Mouse (Mus musculus) embryonic stem cell, embryonic (primary cell): Measurements from ENCODE around the gene Zfp3.

Experiments
- CTCF ChIA-PET, 4 experiments: fragments of 300-600 bp in 2 of 4; fragments of 350-600 bp in 2 of 4; sonication (Branson Sonifier 250); formaldehyde crosslinking; loops; one replicate each; lab custom pipeline; 2022; ENCODE audit warnings: inconsistent platforms in 2 of 4; lab: Charles Lee
- POLR2A ChIA-PET, 4 experiments: fragments of 300-600 bp in 2 of 4; fragments of 350-600 bp in 2 of 4; sonication (Branson Sonifier 250); formaldehyde crosslinking; loops; one replicate each; lab custom pipeline; 2022; ENCODE audit warnings: antibody characterized with exemption in 4 of 4, inconsistent platforms in 1 of 4; lab: Charles Lee

Gene Zfp3

DNA sequence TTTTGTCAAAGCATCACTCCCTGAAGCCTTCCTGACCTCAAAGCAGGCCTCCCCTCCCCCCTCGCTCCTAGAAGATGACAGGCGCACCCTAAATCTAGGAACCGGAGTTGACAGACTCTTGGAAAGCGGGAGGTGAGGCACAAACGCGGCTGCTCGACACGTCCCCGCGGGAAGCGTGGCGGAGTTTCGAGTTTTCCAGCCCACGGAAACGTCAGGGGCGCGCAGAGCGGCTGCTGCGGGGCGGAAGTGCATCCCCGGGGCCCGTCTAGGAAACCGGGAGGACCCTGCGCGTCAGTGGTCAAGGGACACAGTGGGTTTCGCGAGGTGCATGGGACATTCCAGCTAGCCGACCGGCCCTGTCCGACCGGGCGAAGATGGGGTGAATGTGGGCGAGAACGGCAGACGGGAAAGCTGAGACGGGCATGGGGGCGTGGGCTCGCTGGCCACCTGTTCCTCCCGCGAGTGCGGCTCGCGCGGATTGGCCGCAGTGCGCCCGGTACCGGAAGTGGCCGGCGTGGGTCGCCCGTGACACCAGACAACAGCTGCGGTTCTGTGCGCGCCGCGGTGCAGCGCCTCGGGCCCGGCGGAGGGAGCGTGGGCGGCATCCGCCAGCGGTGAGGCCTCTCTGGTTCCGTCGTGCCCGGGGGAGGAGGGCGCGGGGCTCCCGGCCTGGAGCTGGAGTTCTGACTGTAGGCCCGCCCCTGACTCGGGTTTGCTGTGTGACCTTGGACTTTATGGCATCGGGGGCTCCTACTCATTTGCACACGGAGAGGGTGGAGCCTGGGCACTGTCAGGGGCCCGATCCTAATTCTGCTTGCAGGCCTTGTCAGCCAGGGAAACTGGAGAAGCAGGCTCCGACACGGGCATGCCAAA lies at the start of gene Zfp3:
TSS of gene Zfp3 (plus strand) at position 274 of the 873 bp plus-strand sequence.
- ChIA-PET CTCF (interaction anchor here in 3 of 4 experiments (0.5 to 1.1 kb wide), 6 partner anchors 9 to 135 kb away, joined by 3 to 6 read pairs (median 3); no protein-coding TSS in a partner anchor), POLR2A (interaction anchor here (0.5 to 1.3 kb wide), 12 partner anchors 13 to 332 kb away, joined by 3 to 9 read pairs (median 4); partner anchors contain the start of genes Arrb2 (in 1 of the 4), Derl2 (in 1 of the 4), Inca1 (in 1 of the 4) and Kif1c (in 1 of the 4))

DNA sequence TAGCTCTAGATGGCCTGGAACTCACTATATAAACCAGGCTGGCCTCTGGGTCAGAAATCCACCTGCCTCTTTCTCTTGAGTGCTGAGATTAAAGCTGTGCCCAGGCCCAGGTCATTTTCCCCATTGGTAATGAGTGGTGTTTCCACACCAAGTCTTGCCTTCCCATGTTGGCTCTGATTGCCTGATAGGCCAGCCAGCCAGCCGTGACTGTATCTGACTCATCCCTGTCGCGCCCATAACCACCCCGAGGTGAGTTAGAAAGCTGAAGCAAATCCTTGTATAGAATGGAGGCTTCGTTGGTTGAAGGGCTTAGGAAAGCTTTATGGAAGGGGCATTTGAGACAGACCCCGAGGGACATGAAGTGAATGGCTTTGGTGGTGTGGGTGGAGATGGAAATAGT lies 48.2 kb upstream of the Zfp3 start:
- POLR2A ChIA-PET = interaction anchor here in 3 of 4 experiments (0.6 to 1.1 kb wide), 4 partner anchors 12 to 69 kb away, joined by 3 to 5 read pairs (median 3); partner anchors contain the start of genes Inca1 (in 1 of the 3), Rnf167 (in 1 of the 3) and Slc25a11 (in 1 of the 3)
- CTCF ChIA-PET = interaction anchor here in 1 of 4 experiments (0.7 to 0.8 kb wide), 2 partner anchors 44 to 100 kb away, joined by 4 to 8 read pairs; no protein-coding TSS in a partner anchor

DNA sequence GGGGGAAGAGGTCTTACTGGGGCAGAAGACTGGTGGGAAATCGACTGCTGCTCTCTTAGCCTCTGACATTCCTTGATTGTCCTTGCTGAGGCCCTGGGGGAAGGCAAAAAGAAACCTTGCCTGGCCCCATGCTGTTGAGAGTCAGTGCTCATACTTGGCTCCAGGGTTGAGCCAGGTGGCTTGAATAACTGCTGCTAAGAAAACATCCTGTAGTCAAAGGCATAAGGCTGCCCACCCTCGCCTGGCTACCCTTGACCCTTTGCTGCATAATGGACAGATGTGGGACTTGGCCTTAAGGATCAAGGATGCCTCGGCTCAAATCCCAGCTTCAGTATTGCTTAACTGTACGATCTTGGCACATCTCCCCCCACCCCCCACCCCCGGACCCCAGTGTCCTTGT lies 45.5 kb upstream of the Zfp3 start:
- POLR2A ChIA-PET = interaction anchor here in 1 of 4 experiments (0.7 kb wide), 1 partner anchor 9 kb away, joined by 4 read pairs; no protein-coding TSS in a partner anchor
- CTCF ChIA-PET = no interaction called here

DNA sequence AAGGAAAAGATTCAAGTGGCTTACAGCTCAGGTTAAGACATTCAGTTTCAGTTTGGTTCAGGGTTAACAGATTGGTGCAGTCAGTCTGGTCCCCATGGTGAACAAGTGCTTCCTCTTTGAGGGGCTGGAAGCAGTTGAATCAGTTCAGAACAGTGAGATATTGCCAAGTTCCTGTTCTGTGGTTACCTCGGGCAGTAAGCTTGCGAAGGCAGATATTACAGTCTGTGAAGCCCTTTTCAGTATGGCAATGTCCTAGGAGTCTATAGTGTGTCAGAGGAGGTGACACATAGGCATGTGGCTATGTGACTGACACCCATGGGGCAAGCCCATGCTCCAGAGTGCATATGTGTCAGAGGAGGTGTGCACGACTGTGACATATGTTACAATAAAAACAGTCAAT lies 43.4 kb upstream of the Zfp3 start:
- ChIA-PET CTCF (interaction anchor here in 1 of 4 experiments (1.5 kb wide), 1 partner anchor 19 kb away, joined by 3 read pairs; no protein-coding TSS in a partner anchor), POLR2A (interaction anchor here in 1 of 4 experiments (1.2 kb wide), 1 partner anchor 21 kb away, joined by 3 read pairs; the partner anchor contains the start of gene Inca1)

DNA sequence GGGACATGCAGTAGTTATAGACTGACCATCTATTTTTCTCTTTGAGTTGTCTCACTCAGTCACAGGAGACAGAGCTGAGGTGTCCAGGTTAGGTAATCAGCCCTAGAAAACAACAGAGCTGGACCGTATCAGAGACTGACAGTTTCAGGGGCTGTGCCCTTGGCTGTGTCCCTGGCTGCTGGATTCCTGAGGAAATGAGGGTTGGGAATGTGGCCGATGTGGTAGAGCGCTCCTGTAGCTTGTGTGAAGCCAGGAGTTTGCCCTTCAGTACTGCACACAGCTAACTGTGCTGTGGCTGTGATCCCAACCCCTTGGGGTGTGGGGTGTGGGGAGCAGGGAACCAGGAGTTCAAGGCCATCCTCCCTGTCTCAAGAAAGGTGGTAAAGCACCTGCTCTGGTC lies 42.9 kb upstream of the Zfp3 start:
- POLR2A ChIA-PET = interaction anchor here in 1 of 4 experiments (1.2 kb wide), 1 partner anchor 22 kb away, joined by 3 read pairs; the partner anchor contains the start of gene Inca1
- CTCF ChIA-PET = no interaction called here

DNA sequence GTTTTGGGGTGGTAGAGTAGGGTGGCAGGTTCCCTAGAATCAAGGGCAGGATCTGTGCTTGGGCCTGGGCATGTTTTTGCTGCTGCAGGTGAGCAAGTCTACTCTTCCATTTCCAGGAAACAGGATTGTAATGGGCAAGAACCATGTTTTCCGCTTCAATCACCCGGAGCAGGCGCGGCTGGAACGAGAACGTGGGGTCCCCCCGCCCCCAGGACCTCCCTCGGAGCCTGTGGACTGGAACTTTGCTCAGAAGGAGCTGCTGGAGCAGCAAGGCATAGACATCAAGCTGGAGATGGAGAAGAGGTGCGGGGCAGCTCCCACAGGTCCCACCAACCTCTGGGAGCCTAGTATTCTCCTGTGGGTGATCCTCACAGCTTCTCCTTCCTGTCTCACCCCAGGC lies 39.3 kb upstream of the Zfp3 start:
- ChIA-PET CTCF (interaction anchor here in 1 of 4 experiments (0.6 kb wide), 1 partner anchor 285 kb away, joined by 4 read pairs; no protein-coding TSS in a partner anchor), POLR2A (interaction anchor here in 2 of 4 experiments (0.8 to 1.6 kb wide), 3 partner anchors 9 to 78 kb away, joined by 3 to 4 read pairs (median 3); partner anchors contain the start of gene Rnf167 (in 1 of the 2))

DNA sequence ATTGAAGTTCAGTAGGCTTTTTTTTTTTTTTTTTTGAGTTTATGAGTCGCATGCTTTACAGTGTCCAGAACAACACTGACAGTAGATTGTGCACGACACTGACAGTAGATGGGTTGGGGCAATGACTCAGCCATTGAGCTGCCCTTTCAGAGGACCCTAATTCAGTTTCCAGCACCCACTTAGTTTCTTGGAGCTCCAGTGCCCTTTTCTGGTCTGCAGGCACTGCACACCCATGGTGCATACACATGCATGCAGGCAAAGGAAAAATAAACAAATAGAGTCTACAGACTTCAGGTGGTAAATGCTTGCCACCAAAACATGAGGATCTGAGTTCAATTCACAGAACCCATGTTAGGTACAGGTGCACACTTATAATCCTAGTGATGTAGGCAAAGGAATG lies 37.4 kb upstream of the Zfp3 start:
- ChIA-PET CTCF (interaction anchor here in 3 of 4 experiments (0.6 to 1.4 kb wide), 17 partner anchors 16 to 418 kb away, joined by 3 to 14 read pairs (median 4); partner anchors contain the start of genes 4930544D05Rik (in 1 of the 3), Inca1 (in 1 of the 3) and Zfp3 (in 1 of the 3)), POLR2A (interaction anchor here in 3 of 4 experiments (0.6 to 2.1 kb wide), 16 partner anchors 17 to 1104 kb away, joined by 3 to 8 read pairs (median 3); partner anchors contain the start of genes Rnf167 (in 2 of the 3), Slc25a11 (in 2 of the 3), Camta2 (in 1 of the 3) and Gp1ba (in 1 of the 3))

DNA sequence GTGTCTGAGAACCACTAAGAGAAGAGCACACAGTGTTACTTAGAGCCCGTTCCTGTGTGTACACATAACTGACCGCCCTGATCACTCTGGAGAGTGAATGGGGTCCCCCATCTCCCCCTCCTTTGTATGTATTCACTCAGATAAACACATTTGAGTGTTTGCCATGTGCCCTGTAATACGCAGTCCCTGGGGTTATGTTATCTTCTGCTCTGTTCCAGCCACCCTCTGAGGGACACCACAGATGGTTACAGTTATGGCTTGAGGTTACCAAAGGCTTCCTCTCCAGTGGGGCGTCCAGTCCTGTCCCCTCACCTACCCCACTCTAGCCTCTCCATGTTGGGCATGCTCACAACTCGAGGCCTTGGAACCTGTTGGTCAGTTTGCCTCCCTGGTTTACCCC lies 36.6 kb upstream of the Zfp3 start:
- ChIA-PET POLR2A (interaction anchor here in 3 of 4 experiments (0.6 to 2.2 kb wide), 5 partner anchors 11 to 80 kb away, joined by 3 to 11 read pairs (median 3); partner anchors contain the start of genes Rnf167 (in 1 of the 3), Slc25a11 (in 1 of the 3) and Spag7 (in 1 of the 3)), CTCF (no interaction called here)

DNA sequence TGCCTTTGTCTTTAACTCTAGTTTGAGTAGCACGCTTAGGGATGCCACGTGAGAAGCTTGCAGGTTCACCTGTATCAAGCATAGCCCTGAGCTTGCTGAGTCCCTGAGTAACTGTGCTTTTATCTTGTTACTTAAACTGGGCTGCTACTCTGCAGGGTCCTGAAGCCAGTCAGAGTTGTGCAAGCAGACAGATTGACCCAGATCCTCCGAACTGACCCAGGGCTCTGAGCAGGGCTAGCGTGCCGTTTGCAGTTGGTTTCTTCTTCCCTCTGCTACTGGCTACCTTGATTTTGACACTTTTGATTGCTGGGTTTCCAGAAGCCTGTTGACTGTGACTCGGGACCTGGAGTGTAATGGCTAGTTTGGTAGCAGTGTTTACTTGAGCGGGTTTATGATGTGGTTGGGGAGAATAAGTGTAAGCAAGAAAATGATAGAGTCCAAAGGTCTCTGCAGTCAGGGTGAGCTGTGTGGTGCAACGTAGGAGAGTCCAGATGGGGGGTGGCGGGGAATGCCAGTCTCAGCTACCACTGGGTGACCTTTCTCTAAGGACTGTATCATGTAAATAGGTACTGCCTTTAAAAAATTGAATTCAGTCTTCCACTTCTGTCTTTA lies 33.5 kb upstream of the Zfp3 start:
- CTCF ChIA-PET = interaction anchor here in 1 of 4 experiments (0.5 to 0.6 kb wide), 2 partner anchors 77 to 97 kb away, joined by 3 to 9 read pairs; no protein-coding TSS in a partner anchor
- POLR2A ChIA-PET = interaction anchor here in 2 of 4 experiments (1.1 kb wide), 2 partner anchors 14 to 205 kb away, joined by 3 read pairs; partner anchors contain the start of gene Psmb6 (in 1 of the 2)

DNA sequence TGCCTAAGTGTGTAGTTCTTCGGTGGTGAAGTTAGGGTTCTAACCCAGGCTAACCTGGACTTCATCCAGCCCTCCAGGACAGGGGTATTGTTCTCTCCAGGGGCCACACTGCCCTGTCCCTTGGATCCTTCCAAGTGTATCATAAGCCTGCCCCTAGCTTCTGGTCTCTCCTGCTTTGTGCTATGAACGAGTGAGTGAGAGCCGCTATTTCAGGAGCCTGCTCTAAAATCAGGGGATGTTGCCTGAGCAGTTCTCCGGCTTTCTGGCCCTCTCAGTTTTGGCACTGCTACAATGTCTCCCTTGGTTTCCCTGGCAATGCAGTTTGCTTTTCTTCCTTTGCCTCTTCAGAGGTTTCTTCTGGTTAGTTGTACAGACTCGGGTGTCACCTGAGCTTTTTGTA lies 32.8 kb upstream of the Zfp3 start:
- ChIA-PET POLR2A (interaction anchor here in 2 of 4 experiments (1.1 kb wide), 2 partner anchors 14 to 206 kb away, joined by 3 read pairs; partner anchors contain the start of gene Psmb6 (in 1 of the 2)), CTCF (interaction anchor here in 1 of 4 experiments (0.5 kb wide), 1 partner anchor 97 kb away, joined by 9 read pairs; no protein-coding TSS in a partner anchor)

DNA sequence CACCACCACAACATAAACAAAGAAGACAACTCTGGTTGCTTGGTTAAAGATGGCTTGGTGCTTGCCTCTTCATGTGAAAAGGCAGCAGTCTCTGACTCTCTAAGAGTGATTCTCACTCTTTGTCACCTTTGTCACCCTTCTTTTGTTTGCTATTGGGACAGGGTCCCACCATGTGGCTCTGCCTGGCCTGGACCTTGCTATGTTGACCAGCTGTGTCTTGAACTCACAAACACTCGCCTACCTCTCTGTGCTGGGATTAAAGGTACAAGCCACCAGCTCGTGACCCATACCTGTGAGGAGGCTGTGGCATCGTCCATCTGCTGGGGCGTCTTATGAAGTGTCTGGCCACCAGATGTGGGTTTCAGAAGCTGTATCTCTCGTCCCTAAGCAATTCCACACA lies 30.8 kb upstream of the Zfp3 start:
- ChIA-PET CTCF (interaction anchor here in 2 of 4 experiments (0.7 to 1.0 kb wide), 2 partner anchors 22 to 419 kb away, joined by 3 read pairs; no protein-coding TSS in a partner anchor), POLR2A (interaction anchor here in 2 of 4 experiments (0.7 to 1.5 kb wide), 9 partner anchors 9 to 281 kb away, joined by 3 to 8 read pairs (median 4); partner anchors contain the start of genes Rnf167 (in 2 of the 2), Inca1 (in 1 of the 2), Slc25a11 (in 1 of the 2) and Spag7 (in 1 of the 2))

DNA sequence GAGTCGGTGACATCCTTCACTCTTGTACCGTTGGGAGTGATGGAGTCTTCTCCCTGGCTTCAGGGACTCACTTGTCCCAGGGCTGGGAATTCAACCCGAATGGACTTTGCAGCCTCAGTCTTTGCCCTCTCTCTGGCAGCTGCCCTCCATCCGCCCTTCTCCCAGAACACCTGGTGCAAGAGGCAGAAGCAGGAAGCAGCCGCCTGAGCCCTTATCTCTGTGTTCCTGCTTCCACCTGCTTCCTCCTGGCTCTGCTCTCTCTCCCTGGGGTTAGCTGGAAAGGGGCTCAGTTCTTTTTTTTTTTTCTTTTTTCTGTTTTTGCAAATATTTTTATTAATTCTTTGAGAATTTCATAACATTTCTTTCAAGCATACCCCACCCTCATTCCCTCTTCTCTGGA lies 26.3 kb upstream of the Zfp3 start:
- ChIA-PET CTCF (interaction anchor here in 2 of 4 experiments (0.5 to 0.7 kb wide), 3 partner anchors 36 to 368 kb away, joined by 3 read pairs; no protein-coding TSS in a partner anchor), POLR2A (interaction anchor here in 3 of 4 experiments (0.6 to 0.9 kb wide), 3 partner anchors 10 to 543 kb away, joined by 3 to 5 read pairs (median 3); no protein-coding TSS in a partner anchor)

DNA sequence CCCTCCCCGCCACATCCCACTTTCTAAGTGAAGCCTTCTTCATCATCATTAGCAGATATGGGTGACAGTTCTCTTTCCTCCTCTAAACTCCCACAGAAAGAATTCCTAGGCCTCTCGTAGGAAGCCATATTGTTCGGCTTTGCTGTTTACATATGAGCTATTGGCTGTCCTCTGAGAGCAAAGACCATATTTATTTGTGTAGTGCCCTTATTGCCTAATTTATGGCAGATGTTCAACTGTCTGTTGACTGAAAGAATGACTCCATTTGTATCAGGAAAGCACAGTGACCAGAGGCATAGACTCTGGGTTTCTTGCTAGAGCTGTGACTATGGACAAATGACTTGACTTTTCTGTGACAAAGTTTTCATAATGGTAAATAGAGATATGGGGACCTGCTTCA lies 22.4 kb upstream of the Zfp3 start:
- ChIA-PET CTCF (interaction anchor here in 2 of 4 experiments (1.2 to 1.9 kb wide), 2 partner anchors 14 to 119 kb away, joined by 3 to 5 read pairs; no protein-coding TSS in a partner anchor), POLR2A (interaction anchor here in 1 of 4 experiments (0.8 kb wide), 1 partner anchor 73 kb away, joined by 3 read pairs; no protein-coding TSS in a partner anchor)

DNA sequence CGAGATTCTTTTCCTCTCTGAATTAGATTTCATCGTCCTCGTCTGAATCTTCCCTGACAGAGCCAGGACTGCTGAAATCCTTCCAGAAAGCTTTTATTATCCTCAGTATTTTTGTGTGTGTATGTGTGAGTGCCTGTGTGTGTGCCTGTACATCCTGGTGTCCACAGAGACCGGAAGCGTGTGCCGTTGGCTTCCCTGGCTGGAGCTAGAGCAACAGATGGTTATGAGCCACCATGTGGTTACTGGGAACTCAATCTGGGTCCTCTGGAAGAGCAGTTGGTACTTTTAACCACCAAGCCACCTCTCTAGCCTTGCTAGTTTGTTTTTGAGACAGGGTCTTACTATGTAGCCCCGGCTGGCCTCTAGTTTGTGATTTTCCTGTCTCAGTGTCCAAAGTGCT lies 21.9 kb upstream of the Zfp3 start:
- CTCF ChIA-PET = interaction anchor here in 2 of 4 experiments (1.2 to 1.9 kb wide), 2 partner anchors 13 to 119 kb away, joined by 3 to 5 read pairs; no protein-coding TSS in a partner anchor
- POLR2A ChIA-PET = interaction anchor here in 1 of 4 experiments (0.8 to 2.1 kb wide), 3 partner anchors 8 to 127 kb away, joined by 3 to 6 read pairs (median 4); partner anchors contain the start of gene 4930544D05Rik

DNA sequence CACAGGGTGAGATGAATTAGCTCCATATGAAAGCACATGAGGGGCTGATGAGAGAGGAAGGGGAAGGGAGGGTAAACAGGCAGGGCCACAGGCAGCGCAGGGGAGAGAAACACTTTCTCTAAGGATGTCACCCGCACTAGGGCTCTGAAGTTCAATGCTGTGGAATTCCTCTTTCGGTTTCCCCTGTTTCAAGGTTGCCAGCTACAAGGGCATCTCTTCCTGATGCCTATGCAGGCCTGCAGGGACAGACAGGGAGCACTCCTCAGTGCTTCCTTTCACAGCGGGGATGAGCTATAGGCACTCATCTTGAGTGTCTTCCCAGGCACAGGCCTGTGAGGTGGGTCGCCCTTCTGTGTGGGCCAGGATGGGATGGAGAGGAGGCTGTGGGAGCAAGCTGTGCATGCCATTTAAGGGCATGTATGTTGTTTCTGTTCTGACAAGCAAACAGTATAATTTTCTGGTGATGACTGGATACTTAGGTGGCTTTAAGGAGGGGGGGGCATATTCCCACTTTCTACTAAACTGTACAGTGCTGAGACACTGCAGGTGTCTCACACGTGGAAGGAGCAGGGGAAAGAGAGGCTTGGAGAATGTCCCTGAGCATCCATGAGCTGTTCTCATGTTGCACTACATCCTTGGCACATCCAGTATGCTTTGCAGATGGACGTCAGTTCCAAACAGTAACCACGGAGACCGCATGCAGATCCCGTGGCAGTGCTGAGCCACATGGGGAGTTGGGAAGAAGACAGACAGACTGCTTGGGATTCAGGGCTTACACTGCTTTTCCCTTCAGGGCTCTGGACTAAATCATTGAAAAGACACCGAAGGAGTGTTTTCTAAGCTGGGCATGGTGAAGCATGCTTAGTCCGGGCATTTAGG lies 21.2 kb upstream of the Zfp3 start:
- CTCF ChIA-PET = interaction anchor here in 2 of 4 experiments (1.2 to 2.0 kb wide), 3 partner anchors 13 to 120 kb away, joined by 3 to 6 read pairs (median 5); no protein-coding TSS in a partner anchor
- POLR2A ChIA-PET = interaction anchor here in 1 of 4 experiments (0.9 to 2.1 kb wide), 7 partner anchors 9 to 128 kb away, joined by 3 to 6 read pairs (median 3); partner anchors contain the start of gene 4930544D05Rik
